Mouse (Mus musculus): ENCODE measurements around the gene Lactb.

Lactb gene

DNA sequence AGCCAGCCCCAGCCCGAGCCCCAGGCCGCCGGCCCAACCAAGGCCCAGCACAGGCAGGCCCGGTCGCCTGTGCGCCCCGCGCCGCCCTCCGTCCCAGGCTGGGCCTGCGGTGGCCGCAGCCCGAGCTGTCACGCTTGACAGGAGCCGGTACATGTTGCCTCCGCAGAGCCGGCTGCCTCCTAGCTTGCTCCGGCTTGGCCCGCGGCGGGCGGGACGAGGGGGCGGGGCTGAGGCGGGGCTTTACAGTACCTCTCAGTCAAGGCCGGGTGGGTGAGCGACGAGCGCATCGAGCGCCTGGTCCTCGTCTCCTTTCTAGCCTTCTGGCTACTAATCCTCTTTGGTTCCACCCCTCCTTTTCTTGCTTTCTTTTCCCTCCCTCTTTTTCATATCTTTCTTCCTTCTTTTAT, at the start of gene Lactb:
TSS of gene Lactb (minus strand) at position 246 of the 407 bp plus-strand sequence.
- DNase-seq, result peak; percentile 98

DNA sequence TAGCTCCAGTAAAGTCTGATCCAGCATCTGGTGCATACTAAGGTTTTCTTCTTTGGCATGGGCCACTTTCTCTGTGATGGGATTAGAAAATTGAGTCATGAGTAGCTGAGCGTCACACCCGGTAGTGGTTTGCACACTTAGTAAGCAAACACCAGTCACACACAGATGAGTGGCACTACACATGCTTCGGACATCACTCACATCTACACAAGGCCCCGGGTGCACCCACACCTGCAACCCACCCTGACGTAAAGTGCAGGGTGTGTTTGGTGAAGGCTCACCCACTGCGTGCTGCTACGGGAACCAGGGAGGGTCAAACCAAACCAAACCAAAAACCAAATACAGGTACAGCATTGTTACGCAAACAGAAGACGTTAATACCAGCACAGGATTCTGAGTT, 48.1 kb upstream of the Lactb start:
- no peak for DNase-seq

DNA sequence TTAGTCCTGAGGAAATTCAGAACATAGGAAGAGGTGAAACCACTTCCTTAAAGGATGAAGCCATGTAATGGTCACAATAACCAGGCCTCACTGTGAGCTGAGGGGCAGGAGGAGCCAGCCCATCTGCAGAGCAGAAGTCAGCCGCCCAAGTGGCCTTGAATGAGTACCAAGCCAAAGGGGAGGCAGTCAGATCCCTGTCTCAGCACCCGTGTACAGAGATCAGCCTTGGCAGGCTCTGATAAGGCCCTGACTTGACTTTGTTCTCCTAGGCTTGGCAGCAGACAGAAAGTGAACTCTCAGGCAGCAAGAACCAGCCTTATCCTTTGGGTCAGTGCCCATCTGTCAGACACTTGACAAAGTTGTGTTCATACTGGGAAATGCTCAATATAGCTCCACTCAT, 44.8 kb upstream of the Lactb start:
- DNase-seq, result no peak

DNA sequence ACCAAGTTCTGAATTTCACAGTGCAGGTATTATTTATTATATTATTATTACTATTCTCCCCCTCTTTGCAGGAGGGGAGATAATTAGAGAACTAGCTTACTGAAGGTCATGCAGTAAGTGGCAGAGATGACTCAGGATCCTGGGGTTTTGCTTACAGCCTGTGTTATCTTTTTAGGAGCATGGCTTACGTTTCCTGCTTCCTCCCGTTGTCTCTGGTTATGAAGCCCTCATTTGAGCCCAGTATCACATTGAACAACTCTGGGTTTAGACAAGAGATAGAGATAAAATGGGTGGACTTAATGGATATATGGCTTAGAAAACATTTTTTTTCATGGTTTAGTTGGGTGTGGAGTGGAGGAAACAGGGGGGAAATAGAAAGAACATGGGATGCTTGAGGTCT, 38.2 kb upstream of the Lactb start:
- DNase-seq, result no peak

DNA sequence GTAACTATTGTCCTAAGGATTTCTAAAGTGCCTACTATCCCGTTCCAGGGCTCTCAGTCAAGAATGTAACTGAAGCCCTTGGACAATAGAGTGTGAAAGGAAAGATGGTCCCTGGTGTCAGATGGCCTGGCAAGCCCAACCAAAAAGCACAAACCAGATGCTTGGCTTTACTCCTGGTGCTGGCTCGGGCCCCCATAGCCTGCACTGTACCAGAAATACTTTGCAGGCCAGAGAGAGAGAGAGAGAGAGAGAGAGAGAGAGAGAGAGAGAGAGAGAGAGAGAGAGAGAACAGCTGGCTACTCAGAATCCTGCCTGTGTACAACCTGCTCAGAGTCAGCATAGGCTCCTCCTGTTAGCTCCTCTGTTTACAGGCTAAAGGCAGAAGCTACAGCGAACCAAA, 37.2 kb upstream of the Lactb start:
- no peak for DNase-seq

DNA sequence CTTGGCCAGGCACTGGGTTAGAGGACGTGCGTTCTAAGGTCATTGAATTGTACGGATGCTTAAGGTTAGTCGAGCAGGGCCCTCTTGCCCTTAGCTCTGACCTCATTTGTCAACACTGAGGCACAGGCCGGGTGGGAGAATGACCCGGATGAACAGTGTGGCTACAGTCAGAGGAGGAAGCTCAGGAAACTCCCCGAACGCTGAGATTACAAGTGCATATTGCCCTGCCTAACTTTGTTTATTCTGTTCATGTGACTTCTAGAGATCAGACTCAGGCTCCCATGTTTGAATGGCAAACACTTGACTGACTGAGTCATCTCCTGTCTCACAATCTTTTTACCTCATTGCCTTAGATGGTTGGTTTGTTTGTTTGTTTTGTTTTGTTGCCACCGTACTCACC, 36.2 kb upstream of the Lactb start:
- no peak for DNase-seq

DNA sequence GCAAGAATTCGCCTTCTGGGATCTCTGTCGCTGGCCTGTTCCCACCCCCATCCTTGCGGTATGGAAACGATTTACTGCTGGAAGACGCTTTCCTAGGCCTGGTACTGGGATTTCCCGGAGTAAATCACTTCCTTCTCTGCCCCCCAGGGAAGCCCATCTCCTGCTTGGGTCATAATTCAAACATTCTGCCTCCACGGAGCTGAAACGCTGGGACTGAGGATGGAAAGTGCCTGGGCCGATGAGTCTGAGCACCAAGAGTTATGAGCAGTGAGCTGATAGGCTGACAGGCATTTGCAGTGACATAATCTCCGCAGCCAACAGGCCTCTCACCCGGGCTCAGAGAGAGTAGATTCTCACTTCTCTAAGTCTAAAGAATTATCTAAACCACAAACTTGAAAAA, 33.5 kb upstream of the Lactb start:
- DNase-seq, result no peak

DNA sequence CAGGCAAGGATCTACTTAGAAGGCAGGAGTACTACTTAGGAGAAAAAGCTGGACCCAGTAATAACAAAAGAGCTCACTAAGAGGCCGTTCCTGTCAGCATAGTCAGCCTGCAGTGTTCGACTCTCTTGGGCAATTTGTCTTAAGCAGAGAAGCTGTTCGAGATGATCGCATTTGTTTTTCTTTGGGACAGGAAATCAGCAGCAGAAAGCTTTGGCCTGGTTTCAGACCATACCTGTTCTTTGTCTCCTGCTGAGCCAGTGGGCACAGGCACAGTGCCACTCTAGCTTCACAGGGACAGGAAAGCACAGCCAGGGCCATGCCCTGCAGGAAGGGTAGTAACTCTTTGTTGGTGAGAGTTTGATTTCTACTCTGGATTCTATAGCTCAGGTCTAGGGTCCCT, 31.1 kb upstream of the Lactb start:
- DNase-seq, result no peak

DNA sequence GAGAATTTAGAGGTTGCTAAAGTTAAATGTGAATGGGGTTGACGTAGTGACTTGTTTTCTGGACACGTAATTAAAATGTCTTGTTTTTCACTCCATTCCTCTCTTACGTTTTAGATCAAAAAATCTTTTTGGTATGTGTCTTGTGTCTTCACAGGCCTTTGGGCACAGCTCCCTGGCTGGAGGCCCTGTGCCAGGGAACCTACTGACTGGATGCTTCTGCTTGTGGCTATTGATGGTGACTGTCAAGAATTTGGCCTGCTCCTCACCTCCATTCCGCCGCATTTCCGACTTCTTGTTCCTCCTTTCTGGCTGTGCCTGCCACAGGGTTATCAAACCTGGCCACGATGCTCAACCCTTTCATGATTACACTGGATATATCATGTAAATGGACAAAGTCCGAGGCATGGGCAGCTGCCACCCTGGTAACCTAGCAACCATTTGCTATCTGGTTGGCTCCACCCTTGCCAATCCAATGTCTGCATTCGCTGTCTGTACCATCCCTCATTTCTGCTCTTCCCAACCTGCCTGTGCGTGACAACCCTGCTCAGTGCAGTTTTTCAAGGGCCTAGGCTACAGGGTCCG, 30.0 kb upstream of the Lactb start:
- no peak for DNase-seq

DNA sequence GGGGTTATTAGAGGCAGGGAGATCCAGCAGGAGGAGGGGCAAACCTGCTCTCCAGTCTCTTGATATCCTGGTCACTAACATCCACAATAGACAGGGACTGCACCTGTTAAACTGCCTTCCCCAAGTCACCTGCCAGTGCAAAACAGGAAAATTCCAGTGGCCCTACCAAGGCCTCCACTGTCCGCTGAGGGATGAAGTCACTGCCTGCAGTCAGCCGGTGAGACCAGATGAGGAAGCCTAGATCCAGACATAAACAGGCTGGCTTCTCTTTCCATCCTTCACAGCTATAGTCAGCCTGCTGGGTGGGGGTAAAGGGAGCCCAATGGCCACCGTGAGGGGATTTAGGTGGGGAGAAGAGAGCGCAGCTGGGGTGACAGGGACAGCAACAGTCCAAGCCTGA, 28.4 kb upstream of the Lactb start:
- DNase-seq, result no peak

DNA sequence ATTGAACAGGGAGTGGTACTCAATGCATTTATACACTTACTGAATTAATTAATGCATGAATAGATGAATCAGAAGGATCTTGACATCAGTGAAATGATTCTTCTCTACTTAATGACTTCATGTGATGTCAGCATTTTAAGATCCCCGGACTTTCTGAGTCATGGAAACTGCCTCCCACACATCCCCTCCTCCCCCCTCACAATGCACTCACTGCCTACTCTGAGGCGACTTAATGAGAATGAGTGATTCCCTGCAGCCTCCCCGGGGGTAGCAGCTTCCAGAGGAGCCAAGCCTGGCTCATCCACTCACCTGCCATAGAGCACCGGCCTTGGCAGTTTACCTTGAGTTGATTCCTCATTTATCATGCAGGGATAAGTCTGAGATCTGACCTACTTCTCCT, 27.9 kb upstream of the Lactb start:
- DNase-seq, result no peak

DNA sequence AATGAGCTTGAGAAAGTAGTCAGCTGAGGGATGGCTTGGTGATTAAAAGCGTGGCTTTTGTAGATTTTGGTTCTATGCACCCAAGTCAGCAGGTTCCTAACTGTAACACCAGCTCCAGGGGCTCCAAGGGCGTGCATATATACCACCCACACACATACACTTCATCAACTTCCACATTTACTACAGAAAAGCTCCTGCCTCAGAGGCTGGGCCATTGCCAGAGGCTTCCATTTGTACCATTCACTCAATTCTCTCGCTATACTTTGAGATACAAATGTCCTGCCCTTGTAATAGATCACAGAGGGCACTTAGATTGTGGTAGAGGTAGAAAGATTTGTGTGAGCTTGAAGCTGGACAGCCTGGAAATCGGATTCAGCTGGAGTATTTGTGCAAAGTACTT, 26.2 kb upstream of the Lactb start:
- DNase-seq, result no peak

DNA sequence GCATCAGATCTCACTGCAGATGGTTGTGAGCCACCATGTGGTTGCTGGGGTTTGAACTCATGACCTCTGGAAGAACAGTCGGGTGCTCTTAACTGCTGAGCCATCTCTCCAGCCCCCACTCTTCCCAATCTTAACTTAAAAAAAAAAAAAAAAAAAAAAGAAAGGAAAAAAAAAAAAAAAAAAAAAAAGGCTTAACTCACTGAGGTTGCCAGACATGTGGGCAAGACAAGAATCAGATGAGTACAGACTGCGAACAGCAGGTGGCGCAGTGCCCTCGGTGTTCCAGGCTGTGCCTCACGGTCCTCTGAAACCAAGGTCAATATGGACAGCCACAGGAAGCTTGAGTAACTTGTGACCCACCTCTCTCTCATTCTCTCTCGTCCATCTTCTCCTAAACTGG, 25.8 kb upstream of the Lactb start:
- DNase-seq, result peak; percentile 72

DNA sequence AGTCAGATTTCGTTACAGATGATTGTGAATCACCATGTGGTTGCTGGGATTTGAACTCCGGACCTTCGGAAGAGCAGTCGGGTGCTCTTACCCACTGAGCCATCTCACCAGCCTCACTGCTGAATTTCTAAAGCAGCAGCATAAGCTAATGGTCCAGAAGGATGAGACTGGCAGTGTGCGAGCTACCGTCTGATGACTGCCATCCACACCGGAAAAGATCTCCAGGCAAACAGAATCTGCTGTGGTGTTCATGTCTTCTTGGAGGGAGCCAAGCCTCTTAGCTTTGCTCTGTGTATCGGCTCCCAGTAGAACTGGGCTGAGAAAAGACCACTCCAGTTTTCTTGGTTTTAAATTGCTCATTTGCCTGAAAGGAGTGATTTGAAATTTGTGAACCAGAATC, 24.4 kb upstream of the Lactb start:
- DNase-seq, result no peak

DNA sequence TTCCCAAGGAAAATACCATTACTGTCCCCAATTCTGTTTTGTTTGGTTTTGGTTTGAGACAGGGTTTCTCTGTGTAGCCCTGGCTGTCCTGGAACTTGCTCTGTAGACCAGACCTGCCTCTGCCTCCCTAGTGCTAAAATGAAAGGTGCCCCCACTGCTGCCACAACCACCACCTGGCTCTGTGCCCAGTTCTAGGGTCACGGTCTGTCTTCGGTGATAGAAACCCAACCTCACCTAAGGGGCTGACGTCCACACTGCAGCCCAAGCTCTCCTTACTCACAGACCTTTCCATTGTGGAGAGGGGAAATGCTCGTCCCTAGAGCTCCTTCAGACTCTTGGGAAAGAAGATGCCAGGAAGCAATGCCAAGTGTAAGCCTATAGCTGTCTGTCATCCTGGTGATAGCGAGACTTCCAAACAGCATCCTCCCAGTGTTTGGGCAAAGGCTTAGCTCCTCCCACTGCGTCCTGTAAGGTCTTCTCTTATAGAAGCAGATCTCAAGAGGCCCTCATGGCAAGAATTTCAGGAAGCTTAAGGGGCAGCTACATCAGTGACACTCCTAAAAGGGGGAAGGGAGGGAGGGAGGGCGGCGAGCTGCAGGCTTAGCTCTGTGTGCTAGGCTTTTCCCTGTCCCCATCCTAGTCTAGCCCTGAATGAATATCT, 16.6 kb upstream of the Lactb start:
- DNase-seq, result no peak

DNA sequence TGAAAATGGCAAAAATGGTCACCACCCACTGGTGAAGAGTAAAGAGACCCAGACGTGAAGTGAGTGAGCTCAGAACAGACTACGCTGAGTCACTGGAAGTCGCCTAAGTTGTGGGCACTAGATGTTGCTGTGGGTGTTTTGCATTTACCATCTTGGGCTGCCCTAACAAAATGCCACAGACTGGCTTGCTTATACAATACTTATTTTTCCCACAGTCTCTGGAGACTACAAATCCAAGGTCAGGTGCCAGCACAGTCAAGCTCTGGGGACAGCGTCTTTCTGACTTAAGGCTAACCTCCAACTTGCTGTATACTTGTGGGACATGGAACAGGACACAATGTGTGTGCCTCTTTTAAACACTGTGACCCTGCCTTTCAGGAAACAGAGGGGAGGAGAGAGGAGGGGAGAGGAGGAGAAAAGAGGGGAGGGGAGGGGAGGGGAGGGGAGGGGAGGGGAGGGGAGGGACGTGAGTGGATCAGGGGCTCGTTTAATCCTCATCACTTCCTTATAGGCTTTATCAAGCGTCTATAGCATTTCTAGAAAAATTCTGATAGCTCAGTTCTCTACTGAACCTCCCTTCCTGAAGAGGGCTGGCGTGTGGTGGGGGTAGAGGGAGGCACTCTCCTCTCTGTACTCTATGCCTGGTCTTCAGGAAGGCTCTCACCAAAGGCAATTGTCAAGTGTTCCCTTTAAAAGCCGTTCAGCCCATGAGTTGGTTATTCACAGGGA, 15.9 kb upstream of the Lactb start:
- no peak for DNase-seq

DNA sequence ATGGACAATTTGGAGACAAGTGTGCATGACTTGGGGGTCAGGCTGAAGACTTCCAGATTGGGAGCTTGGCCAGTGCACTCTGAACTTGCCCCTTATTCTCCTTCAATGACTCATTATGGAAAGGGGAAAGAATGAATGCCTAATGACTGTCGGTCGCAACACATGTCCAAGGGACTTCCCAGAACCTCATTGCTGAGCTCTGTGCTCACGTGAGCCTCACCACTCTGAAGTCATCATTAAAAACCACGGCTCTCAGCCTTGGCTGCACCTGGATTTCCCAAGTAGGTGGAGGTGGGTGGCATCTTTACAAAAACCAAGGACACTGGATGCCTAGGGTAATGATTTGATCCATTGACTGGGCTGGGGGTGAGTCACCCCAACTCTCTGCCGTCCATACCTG, 14.8 kb upstream of the Lactb start:
- no peak for DNase-seq

DNA sequence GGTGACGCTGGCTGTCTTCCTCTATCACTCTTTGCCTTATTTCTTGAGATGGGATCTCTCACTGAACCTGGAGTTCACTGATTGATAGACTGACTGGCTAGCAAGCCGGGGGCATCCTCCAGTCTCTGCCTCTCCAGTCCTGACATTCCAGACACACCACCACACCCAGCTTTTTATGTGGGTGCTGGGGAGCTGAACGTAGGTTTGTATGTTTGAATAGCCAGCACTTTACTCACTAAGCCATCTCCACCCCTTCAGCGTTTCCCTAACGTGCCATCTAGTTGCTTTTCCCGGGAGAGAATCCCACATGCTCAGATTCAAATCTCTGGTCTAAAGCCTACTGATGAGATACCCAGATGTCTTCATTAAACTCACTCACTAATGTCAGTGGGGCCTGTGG, 14.3 kb upstream of the Lactb start:
- DNase-seq, result no peak

DNA sequence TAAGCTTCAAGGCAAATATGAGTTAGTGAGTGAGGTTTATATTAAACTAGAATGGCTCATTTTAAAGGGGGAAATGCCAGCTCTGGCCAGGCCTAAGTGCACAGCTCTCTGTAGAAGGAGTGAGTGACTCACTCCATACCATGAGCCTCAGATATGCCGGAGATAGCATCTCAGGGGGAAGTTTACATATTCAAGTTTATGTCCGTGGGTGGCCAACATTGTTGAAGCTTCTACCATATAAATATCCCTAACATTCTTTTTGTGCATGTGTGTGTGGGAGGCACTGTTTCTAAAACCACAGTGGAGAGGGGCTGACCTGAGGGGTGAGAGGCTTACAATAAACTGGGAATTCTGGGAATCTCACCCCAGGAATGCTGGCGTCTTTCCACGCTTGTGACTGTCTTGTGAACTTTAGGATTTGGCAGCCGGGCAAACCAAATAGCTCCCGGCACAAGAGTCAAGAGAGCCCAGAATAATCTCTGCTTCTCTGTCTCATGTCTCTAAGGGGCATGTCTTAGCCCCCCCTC, 13.7 kb upstream of the Lactb start:
- no peak for DNase-seq

DNA sequence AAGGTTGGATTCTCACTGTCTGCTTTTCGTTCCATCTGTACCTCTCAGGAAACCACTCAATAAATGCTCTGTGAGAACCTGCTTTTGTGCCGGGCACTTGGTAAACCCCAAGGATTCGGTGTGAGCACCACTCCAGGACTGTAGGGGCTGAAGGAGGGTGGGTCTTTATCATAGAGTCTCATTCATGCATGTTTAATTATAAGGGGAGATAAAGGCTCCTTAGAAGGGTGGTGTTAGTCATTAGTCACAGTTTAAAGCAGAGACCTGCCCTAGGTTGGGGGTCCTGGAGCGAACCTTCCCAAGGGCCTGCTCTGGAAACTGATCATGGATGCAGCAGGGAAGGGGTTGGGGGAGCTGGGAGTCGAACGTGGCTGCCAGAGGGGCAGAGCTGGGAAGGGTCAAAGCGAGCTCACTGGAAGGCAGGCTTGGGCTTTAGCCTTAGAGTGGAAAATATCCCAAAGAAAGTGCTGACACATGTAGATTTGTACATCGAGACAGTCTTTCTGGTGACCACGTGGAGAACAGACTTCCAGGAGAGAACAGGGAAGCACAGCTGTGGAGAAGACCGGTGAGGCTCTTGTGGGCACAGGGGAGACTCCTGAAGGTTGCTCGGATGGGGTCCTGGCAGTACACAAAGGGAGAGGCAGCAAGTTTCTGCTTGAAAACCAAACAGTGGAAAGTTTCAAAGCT, 13.1 kb upstream of the Lactb start:
- DNase-seq, result no peak

DNA sequence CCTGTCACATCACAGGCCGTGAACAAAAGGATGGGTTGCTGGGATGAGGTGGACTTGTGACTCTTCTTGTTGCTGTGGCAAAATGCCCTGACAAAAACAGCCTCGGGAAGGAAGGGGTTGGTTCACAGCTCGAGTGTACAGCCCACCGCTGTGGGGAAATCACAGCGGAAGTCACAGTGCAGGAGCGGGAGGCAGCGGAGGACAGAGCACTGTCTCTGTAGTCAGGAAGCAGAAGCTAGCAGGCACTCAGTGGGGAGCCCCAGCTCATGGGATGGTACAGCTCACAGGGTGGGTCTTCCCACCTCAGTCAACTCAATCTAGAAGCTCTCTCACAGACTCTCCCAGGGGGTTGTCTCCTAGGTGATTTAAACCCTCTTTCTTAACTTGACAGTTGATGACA, 10.1 kb upstream of the Lactb start:
- DNase-seq, result peak; percentile 55

DNA sequence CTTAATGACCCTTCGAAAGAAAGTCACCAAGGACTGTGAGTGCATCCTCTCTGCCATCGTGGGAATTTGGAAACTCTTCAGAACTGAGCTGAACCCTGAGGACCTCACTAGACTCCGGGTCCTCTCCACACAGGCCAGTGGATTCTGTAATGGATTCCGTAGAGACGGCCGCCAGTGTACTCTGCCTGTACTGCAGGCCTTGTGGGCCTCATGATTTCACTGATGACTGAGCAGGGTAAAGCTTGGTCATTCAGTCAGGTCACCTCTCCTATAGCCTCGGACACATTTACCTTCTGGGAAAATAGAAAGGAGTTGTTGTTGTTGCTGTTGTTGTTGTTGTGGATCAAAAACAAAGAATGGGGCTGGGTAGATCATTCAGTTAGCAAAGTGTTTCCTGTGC, 6.8 kb upstream of the Lactb start:
- no peak for DNase-seq

DNA sequence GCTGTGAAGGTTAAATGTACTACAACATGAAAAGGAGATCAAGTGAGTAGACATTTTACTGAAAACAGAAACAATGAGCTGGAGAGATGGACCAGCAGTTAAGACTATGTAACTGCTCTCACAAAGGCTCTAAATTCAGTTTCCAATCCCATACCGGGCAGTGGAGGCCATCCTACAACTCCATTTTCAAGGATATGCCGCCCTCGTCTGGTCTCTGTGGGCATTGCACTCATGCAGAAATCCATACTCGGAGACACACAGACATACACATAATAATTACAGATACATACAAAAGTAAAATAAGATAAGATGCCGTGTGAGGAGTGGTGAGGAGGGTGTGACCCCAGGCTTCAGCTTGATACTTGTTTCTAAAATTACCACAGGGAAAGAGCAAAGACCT, 5.2 kb upstream of the Lactb start:
- DNase-seq, result peak; percentile 72

DNA sequence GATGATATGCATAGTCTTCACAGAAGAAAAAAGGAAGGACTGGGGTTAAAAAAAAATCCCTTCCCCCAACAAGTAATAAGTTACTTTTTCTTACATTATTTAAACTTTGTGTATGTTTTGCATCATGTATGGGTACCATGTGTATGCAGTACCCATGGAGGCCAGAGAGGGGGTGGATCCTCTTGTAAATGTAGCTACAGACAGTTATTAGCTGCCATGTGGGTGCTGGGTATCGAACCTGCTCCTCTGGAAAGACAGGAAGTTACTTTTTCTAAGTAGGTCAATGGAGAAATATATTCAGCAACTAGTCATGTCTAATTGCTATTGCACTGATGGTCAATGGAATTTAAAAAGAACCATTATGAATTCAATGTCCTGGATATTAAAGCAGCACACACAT, 3.2 kb upstream of the Lactb start:
- no peak for DNase-seq
